Mouse (Mus musculus) neural tube, embryonic 13.5 days (tissue): ENCODE measurements around the gene Fxyd2. TPM values are rescaled to one million over a fixed set of nuclear protein-coding genes. Genes with fewer than 3 reads are reported as not detected.

Experiments
- polyA plus RNA-seq: library from polyadenylated mRNA; unstranded; fragments of >200 nt; fragmentation: Nextera tagmentation; extraction: Ambion mirVana; gene quantifications from 2 replicates; pipeline ENCODE4 v1.2.1, GENCODE M21; 2015

The Fxyd2 gene
- polyA plus RNA-seq, 1 experiment from 2014 or later: 5.9 TPM

Other genes starting within 250 kb of the Fxyd2 start
- gene BC049352, start 217.7 kb upstream of the Fxyd2 start, polyA plus RNA-seq: not detected in 2 replicates
- not detected in 2 replicates for gene Tmprss4, start 195.6 kb upstream of the Fxyd2 start, polyA plus RNA-seq
- 0.90 and 1.1 TPM in 2 replicates for gene Il10ra, start 130.5 kb upstream of the Fxyd2 start, polyA plus RNA-seq
- not detected in 2 replicates for gene Tmprss13, start 80.6 kb upstream of the Fxyd2 start, polyA plus RNA-seq
- 273 and 293 TPM in 2 replicates for gene Fxyd6, start 29.5 kb upstream of the Fxyd2 start, polyA plus RNA-seq
- 12.5 and 13.5 TPM in 2 replicates for gene Dscaml1, start 27.0 kb downstream of the Fxyd2 start, polyA plus RNA-seq